Mouse (Mus musculus): ENCODE results near the gene Gstt1.

DNA sequence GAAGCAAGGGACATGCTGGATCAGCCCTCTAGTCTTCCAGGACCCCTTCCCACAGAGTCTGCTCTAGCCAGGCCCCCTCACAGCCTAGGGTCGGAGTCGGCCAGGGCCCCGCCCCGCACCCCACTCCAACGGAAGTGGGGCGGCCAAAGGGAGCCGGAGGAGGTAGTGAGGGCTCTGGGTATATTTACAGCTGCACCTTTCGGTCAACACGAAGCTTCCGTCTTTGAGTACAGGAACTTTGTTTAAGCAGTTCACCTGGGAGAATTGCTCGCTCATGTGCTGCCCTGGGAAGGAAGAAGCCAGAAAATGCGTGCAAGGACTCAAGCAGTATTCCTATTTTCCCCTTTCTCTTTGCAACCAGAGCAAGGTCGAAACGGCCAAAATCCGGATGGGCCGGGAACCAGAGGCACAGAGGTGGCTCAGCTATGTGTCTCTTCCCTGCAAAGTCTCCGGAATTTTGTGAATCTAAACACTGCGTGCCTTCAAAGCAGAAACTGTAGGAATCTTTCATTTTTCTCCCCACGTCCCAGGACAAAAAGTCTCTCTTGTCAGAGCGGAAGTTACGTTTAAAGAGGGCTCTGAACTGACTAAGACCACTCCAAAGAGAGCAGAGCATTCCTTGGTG lies 35.2 kb upstream of the Gstt1 start:
- TF ChIP-seq CTCF (conservative IDR thresholded peaks at IDR 0.05; ENCODE audit: insufficient read depth, insufficient read length, low read depth, low read length) (no peak), POLR2A (IDR thresholded peaks at IDR 0.05; ENCODE audit: low read depth, low read length) (no peak)
